Mouse (Mus musculus) kidney, postnatal 36 days (tissue): ENCODE measurements around the gene Nosip.
"Not testable (repeated sequence)": the region's sequence is repeated elsewhere in the genome, so short reads cannot be mapped to it uniquely, and the experiment has no call there.

Experiments used
- DNase-seq, 2 experiments: peaks; one replicate each; pipeline ENCODE4 v3.0.0; 2021 to 2022; ENCODE audit warnings: mixed read lengths in 2 of 2

Nosip gene

DNA sequence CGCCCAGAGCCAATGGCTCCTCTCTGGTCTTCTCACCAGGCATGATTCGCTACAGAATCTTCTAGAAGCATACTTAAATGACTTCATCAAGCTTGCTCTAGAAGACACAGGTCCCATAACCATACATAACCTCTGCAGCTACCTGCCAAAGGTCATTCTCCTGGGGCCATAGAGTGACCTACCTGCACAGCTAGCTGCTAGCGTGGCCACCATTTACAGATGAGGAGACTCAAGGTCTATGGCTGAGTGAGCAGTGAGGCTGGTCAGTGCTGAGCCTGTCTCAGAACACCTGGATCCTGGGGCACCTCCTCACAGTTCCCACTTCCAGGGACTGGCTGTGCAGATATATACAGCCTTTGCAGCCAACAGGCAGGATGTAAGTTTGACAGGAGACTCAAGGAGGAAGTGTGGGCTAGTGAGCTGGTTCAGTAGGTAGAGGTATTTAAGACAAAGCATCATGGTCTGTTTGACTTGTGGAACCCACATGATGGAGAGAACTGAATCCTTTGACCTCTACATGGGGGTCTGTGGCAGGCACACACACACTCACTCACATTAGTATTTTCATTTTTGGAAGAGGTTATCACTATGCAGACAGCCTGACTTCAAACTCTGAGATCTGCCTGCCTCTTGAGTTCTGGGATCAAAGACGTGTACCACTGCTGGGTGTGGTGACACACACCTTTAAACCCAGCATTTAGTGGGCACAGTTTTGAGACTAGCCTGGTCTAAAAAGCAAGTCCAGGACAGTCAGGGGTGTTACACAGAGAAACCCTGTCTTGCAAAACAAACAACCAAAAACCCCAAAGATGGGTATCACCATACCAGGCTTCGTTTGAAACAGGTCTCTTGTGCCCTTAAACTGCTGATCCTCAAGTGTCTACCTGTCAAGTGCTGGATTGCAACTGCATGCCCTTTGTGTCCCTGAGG is 57.8 kb downstream of the Nosip start:
- no peak for DNase-seq

DNA sequence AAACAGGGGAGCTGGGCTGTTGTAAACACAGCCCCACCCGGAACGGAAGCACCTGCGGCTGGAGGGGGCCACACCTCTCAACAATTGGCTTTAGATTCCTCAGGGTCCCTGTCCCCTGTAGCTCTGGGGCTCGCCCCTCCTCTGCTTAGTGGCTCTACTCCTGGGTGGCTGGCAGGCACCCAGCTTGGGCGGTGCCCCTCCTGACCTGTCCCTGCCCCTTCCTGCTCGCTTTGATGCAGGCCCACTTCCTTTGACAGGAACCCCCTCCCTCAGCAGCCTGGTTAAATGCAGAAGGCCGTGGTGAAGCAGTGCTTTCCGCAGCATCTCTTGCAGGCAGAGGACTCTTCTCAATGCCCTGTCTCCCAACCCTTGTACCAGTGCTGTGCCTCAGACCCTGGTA is 59.2 kb downstream of the Nosip start:
- peak; percentile 77 to 79 for DNase-seq

DNA sequence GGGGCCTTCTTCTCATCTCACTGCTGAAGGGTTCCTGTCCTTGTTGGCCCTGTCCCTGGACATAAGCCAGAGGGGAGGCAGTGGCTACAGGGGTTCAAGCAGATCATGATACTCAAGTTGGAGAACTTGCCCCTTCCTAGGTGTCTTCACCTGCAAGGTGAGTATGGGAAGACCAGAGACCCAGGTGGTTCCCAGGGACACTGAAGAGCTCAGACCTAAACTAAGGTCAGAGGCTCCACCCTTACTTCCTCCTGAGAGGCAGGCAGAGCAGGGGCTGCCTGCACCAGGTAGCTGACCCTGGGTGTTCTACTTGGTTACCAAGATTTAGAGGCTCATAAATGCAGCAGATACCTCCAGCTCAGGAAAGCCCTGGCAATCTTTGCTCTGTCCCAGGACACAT is 59.7 kb downstream of the Nosip start:
- no peak for DNase-seq

DNA sequence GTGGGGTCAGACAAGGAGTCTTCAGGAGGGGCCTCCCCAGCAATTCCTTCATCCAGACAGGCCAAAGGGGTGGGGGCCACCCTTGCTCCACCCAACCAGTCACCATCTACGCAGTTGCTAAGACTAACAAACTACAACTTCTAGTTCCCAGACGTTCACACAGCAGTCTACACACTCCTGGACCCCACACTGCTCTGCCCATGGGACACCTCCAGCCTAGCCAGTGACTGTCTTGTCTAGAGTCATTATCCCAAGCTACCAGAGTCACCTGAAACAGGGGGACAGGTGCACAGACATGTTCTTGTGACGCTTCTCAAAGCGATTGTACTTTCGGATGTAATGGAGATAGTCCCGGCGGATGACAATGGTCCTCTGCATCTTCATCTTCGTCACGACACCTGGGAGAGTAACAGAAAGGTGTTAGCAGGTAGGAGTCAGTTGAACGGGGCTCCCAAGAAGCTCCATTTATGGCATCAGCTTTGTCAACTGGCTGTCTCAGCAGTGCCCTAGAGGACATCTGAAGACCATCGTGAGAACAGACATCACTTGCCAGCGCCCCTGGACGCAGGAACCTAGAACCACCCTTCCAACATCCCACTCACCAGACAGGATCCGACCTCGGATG is 60.4 kb downstream of the Nosip start:
- no peak for DNase-seq

DNA sequence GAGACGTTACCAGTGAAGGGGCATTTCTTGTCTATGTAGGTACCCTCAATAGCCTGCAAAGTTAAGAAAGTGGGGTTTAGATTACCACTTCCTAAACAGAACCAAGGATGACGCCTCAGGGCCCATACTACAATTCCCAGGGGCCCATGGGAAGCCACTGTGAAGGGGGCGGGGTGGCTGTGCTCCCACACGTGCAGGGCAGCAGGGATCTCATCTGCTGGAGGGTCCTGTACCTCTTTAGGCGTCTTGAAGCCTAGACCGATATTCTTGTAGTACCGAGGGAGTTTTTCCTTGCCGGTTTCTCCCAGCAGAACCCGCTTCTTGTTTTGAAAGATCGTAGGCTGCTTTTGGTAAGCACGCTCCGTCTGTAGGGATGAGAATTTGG is 60.9 kb downstream of the Nosip start:
- DNase-seq, result peak; percentile 35 to 68

DNA sequence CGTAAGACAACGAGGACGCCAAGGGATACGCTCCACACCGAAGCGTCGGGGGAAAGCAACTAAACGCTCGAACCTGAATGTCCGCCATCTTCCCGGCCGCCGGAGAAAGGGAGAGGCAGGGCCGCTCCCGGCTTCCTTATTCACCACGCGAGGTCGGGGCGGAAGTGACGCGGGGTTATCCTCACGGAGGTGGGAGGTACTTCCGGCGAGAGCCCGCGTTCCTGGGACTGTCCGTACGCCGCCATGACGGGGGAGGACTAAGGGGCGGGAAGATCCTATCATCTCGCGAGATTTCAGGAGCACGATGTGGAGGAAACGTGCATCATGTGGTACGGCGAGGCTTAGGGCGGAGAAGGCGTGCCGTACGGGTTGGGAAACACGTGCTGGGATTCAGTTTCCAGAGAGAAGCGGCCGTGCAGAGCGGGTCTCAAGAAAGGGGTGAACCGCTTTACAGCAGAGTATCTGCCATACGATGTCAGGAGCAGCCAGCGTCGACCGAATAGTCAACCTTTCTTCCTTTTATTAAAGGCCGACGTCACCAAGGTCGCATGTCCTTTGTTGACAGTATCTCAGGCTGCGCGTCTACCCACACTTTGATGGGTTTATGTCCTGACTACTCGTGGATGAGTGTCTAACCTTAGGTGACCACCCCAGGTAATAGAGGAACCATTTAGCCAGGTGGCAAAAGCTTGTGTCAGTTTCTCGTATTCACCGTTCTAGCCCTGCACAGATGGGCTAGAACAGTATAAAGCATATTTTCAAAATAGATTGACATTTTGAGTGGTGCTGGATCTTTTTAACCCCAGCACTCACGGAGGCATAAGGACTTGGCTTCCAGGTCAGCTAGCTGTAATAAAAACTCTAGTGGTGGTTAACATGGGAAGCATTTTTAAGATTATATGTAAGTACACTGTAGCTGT is 62.3 kb downstream of the Nosip start, which contains the start of gene Rps11:
Rps11 (minus strand) TSS at position 216 of the 920 bp plus-strand sequence.
- peak; percentile 99 for DNase-seq

DNA sequence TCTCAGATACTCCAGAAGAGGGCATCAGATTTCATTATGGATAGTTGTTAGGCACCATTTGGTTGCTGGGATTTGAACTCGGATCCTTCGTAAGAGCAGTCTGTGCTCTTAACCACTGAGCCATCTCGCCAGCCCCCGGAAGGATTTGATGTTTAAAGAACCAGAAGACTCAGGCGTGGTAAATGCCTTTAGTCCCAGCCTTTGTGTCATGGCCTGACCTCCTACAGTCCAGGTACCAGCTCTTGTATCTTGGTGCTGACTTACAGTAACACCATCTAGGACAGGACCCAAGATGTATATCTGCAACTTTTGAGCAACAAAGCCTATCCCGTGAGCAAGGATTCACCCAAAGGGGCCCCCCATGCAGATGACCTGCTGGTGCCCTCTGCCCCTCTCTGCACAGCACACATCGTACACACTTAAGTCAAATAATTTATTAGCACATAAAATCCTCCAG is 62.9 kb downstream of the Nosip start:
- DNase-seq, result no peak

DNA sequence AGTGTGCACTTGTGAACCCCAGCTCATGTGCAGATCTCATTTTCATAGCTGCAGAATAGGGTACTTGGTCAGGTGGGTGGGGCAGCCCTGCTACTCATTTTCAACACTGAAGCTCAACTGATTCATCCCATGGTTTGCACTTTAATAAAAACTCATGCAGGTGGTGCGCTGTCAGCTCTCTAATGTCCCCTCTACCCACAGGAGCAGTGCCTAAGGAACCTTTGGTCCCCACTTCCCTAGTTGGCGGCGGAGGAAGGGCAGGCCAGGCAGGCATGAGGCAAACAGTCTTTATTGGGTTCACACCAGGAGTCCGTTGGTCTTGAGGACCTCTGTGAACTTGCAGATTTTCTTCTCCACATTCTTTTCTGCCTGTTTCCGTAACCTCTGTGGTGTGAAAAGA is 63.4 kb downstream of the Nosip start:
- not testable (repeated sequence) for DNase-seq

DNA sequence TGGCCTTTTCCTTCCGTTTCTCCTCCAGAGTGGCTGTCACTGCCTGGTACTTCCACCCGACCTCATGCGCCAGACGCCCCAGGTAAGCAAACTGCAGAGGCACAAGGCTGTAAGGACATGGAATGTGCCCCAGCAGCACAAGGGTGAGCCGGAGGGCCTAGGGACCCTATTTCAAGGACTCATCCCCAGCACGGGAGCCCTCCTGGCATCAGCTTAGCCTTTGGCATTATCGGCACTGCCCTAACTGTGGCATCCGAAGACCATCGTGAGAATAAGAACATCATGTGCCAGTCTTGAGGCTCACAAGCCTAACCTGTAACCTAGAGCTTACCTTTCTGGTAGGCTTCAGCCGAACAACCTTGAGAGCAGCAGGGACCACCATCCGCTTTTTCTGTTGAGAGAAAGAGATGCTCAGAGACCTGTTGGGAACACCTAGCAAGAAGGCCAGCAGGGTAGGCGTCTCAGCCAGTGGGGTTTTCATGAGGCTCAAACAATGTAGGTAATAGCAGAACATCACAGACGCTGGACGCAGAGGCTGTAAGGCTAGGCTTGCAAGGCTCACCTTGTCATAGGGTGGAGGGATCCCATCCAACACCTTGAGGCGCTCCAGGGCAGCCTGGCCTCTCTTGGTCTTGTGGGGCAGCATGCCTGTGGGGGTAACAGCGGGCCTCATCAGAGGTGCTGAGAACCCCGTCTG is 64.1 kb downstream of the Nosip start:
- DNase-seq, result no peak

DNA sequence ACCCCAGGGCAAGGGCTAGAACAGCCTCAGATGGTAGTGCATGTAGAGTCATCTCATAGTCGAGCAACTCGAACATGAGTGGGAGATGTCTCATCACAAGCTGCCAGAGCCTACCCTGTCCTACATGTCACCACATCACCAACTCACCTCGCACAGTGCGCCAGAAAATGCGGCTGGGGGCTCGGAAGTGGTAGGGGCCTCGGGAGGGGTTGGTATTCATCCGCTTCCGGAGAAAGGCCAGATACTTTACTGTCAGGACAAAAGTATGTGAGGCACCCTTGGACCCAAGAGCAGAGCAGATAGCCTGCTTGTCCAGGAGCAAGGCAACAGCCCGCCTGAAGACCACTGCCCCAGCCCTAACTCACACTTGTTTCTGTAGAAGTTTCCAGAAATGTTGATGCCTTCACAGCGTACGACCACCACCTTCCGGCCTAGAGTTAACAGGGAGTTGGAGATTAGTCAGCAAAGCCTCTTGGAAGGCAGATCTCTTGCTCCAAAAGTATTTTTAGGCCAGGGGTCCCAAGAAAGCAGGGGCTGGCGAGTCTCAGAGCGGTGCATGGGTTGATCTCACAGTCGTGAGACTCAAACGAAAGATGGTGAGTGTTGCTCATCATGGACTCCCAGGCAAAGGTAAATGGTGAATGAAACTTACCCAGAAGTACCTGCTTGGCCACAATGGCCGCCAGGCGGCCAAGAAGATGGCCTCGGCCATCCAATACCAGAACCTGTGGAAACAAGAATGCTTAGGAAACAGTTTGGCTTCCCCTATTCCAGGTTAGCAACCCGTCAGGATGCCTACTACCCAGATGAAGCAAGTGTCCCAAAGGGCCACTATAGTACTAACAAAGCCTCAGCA is 64.8 kb downstream of the Nosip start:
- no peak for DNase-seq
